Mouse (Mus musculus) bone marrow, adult 2 months (tissue): ENCODE data around the gene Irgm1.

Experiments used
- CTCF ChIP-seq: fragments of 200-500 bp; IDR thresholded peaks from 2 replicates; pipeline ENCODE4 v1.5.1; 2011; ENCODE audit warnings: low read length, control low read depth; ENCODE audit not compliant: control insufficient read depth, insufficient read depth
- POLR2A ChIP-seq: fragments of 200-500 bp; IDR thresholded peaks from 2 replicates; pipeline ENCODE4 v1.6.1; 2011; ENCODE audit warnings: low read depth, mild to moderate bottlenecking, control low read depth, low read length, borderline replicate concordance; ENCODE audit not compliant: control insufficient read depth

DNA sequence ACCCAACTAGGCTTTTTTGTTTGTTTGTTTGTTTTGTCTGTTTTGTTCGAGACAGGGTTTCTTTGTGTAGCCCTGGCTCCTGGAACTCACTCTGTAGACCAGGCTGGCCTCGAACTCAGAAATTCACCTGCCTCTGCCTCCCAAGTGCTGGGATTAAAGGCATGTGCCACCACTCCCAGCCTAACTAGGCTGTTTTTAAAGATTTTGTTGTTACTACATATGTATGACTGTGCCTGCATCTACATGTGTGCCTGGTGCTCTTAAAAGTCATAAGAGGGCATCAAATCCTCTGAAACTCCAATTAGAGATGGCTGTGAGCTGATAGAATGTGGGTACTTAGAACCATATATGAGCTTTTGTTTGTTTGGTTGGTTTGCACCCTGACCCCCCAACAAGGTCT lies 40.2 kb downstream of the Irgm1 start:
- TF ChIP-seq CTCF (no peak), POLR2A (no peak)
